Mouse (Mus musculus): Measurements from ENCODE around the gene Rcan1.
"Not testable (repeated sequence)": the region's sequence is repeated elsewhere in the genome, so short reads cannot be mapped to it uniquely, and the experiment has no call there.

The Rcan1 gene

DNA sequence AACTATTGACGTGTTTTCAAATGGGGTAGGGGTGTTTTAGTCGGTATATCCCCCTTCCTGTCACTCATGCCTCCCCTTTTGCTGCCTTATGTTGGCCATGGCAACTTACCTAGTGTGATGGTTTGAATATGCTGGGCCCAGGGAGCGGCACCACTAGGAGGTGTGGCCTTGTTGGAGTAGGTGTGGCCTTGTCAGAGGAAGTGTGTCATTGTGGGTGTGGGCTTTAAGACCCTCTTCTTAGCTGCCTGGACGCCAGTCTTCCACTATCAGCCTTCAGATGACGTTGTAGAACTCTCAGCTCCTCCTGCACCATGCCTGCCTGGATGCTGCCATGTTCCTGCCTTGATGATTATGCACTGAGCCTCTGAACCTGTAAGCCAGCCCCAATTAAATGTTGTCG, at the start of gene Rcan1:
Gene Rcan1, minus strand, starts transcription at position 162 of the 400 bp plus-strand sequence.
- no peak for DNase-seq

DNA sequence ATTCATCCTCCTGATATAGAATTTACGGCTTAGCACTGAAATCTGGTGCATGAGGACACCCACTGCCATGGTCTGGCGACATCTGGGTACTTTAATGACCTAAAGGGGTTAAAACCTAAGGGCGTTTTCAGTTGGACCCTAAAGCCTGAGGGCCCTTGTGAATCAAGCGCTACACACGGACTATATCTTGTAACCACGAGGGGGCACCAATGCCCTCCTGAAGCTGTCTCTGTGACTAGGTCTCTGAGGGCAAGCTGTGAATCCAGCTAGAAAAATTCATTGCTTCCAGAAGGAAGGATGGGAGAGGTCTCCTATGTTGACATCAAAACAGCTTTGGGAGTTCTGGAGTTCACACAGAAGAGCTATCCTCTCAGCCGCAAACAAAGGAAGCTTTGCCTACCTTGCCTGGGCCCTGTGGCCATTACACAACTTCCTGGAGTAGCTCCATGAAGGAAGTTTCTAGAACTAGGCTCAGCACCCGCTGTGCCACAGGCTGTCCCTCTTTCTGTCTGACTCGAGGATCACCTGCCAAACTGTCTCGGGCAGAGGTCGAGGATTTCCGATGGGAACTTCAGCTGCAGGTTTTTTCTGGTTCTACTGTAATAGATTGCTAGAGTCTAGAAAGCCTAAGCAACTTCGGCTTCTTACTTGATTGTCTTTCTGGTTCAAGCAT, 49.3 kb upstream of the Rcan1 start:
- peak; percentile 65 to 66 for DNase-seq

DNA sequence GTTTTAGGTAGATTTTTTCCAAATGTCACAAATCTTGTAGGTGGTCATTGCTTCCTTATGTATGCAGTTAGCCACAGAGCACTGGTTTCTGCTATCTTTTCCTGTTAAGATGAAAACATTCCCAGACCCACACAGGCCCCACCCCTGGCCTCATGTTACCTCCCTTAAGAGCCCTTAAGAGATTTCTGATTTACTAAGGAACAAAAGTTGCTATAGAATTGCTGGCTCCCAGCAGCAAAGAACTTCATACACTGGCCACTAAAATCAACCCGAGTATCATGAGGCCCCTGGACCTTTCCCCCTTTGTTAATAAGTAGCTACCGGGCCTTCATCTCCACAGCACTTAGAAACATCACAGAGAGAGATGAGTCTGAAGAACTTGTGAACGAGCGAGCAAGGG, 48.1 kb upstream of the Rcan1 start:
- no peak for DNase-seq

DNA sequence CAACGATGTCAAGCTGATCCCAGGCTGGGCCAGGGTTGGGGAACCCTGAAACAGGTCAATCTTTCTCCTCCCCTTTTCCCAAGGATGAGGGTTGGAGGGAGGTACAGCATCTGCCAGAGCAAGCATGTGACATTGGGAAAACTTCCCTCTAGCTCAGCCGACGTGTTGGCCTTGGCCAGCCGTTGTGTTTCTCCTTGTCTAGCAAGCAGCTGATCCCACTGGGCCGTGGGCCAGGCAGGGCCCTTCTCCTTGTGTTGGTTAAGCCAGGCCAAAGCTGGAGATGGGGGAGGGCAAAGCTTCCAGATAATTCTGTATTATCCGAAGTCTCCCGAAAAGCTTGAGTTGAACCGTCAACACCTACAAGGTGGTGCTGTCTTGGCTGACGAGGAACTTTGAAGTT, 45.5 kb upstream of the Rcan1 start:
- peak; percentile 88 to 92 for DNase-seq

DNA sequence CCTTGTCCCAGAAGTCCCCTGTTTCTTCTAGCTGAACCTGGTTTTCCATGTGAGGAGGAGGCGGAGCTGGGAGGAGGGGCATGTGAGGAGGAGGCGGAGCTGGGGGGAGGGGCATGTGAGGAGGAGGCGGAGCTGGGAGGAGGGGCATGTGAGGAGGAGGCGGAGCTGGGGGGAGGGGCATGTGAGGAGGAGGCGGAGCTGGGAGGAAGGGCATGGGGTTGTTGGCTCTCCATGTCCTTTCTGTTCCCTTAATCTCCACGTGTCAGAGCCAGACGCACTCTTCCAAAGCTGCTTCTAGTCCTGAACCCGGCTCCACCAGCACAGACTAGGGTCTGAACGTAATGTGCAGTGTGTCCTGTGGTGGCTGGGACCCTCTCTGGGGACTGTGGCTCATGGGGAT, 44.2 kb upstream of the Rcan1 start:
- DNase-seq, result not testable (repeated sequence)

DNA sequence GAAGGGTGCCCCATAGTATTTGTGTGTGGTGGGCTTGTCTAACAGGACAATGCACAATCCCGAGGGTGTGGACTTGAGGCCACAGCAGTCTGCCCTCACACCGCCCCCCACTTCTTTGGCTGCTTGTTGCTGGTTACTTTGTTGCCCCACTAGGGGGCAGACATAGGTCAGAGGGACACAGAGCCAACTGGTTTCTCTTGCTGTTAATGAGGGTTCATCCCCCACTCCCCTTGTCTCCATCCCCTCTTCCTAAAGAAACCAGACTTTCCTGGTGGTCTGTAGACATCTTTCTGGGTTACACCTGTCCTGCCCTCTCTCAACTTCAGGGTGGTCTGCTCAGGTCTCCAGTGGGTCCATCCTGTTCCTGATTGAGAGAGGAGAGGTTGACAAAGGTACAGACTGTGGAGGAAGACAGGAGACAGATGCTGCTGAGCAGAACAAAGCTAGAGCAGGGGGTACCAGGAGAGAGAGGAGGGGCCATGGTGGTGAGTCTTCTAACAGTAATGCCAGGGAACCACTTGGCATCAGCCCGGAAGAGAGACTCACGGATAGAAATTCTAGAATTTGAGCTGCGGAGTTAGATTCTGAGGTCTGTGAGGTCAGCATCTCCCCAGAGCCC, 41.2 kb upstream of the Rcan1 start:
- DNase-seq, result peak; percentile 79 to 80

DNA sequence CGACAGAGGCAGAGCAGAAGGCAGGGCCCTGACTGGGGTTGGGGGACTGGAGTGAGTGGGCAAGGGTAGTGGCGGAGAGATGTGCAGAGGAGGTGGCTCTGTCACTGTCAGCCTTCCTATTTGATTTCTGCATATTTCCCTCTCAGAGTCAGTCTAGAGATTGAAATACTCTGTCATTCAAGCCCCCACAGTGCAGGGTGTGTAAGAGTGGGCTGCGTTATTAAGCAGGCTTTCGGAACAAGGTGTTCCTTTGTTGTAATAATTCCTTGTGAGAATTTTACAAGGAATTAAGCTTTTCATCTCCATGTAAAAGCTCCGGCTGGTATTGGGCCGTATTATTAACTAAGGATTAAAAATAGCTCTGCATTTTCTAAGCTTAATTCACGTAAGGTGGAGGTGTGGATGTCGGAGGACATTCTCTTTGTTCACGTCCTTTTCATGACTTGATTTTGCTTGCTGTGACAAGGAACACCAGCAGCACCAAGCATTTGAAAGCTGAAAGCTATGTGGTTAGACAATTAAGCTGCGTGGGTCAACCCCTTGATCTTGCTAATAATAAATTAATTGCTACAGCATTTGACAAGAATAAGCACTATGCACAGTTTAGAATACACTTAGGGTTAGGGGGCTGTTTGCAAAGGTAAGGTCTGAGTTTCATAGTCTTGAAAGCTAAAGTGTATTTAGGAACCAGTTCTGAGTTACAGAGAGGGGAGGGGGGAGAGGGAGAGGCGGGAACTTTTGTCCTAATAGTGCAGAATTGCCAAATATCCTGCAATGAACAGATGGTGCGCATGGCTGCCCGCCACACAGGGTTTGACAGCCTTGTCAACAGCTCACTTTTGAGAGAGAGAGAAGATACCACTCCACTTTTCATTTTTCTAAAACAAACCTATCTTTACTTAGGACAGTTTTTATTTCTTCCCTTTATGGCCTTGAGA, 40.4 kb upstream of the Rcan1 start:
- DNase-seq, result peak; percentile 89 to 92

DNA sequence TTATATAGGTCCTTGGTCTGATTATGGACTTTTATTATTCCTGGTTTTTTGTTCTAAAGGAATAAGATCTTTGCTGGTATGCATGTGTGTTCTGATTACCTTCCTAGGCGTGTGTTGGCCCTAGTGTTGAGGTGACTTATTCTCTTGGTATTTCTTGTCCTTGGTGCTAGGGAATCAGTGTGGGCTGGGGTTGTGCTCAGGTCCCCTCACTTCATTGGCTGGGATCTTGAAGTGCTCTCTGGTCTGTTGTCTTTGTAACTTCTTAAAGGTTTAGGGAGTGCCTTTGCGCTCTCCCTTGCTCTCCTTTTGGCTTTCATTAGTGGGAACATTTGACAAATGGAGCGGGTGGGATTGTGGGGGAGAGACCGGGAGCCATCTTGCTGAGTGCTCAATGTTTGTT, 36.9 kb upstream of the Rcan1 start:
- no peak for DNase-seq

DNA sequence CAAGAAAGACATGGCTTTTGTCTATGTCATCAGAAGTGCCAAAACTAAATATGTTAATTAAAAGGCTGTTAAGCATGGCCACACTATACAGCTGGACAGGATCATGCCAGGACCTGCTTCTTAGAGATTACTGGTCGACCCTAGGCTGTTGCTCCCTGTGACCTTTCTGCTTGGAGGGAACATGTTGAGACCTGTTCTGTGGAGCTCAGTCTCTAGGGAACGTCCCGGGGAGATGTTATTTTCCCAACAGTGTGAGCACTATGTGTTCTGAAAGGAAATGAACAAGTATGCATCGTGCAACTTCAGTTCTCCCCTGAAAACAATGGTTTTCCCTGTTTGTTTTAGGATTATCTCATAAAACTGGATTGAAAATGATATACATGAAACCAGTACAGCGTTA, 32.4 kb upstream of the Rcan1 start:
- DNase-seq, result no peak

DNA sequence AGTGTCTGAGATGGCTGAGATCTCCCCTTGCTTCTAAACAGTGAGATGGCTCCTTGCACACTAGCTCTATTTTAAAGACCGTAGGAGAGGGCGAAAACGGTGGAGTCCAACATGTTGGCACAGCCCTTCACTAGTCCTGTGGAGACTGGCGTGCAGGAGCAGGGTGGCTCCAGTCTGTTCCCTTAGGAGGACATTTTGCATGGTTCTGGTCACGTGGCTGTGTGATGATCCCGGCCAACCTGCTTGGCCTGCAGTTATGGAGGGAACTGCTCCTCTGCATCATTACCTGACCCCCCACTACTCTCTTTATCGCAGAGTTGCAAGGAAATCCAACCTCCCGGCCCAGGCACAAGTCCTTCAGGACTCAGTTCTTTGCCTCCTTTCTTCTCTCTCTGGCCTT, 29.9 kb upstream of the Rcan1 start:
- DNase-seq, result no peak

DNA sequence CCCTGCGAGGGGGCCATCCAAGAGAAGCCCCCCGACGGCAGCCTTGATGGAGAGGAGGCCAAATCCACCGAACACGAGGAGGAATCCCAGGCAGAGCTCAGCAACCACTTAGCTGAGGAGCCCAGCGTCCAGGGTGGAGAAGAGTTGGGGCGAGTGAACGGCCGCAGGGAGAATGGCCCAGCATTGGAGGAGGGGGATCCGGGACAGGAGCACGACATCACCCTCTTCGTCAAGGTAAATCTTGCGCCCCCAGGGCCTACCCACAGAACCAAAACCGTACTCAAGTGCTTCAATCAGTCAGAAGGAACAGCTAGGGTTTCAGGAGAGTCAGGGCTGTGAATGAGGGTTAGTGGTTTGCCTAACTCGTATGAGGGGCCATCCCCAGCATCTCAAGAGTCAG, 28.7 kb upstream of the Rcan1 start:
- DNase-seq, result no peak

DNA sequence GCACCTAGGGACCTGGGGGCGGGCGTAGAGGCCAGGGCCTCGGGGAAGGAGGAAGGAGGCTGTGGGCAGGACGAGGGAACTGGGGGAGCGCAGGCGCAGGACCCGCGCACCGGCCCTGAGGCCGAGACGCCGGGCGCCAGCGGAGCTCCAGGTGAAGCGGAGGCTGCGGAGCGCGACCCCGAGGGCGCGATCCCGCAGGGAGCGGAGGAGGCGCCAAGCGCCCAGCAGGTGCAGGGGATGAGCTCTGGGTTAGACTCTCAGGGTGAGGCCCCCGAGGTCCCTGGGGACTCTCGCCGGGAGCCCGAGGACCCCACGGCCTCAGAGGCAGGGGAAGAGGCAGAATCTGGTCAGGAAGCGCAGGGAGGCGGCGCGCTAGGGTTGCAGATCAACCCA, 27.9 kb upstream of the Rcan1 start:
- peak; percentile 28 to 31 for DNase-seq

DNA sequence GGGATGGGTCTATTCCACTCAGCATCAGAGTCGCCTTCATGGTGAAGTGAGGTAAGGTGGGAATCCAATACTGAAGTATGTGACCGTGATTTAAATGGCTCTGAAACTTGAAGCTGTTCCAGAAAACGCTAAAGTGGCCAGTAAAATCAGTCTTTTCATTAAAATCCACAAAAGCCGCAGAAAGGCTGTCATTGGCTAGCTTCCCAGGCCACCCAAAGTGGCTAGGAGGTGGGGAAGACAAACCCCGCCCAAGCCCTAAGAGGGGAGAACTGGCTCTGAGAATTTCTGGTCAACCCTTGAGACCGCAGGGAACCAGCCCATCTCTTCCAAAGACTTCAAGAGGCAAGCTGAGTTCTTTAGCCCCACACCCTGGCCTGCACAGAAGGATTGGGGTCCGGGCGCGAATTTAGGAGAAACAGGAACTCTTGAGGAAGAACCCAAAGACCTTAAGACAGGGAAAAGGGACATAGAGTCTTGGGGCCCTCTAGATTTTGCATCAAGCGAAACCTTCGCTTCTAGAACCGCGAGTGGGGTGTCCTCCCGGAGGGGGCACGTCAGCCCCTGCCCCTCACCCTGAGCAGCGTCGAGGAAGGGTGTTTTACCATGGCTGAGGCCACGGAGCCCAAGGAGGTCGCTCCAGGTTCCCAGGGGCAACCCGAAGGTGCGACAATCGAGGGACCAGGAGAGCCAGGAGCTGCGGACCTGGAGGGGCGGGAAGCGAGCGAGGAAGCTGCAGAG, 27.4 kb upstream of the Rcan1 start:
- peak in 1 of 2 experiments; percentile 25 for DNase-seq

DNA sequence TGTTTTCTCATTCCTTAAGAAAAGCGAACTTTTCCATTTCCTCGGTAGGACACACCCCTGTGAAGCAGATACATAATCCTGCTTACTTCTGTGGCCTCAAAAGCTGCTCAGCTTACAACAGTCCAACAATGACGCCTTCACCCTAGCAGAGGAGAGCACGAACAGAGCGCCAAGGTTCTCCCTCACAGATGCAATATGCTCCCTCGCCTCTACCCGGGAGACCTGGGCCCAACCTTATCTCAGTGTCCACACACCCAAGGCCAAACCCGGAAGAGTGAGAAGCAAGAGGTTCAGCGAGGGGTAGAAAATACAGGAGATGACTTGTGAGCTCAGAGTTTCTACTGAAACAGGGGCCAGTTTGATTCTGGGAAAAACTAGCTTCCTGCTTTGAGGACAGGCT, 18.7 kb upstream of the Rcan1 start:
- DNase-seq, result no peak

DNA sequence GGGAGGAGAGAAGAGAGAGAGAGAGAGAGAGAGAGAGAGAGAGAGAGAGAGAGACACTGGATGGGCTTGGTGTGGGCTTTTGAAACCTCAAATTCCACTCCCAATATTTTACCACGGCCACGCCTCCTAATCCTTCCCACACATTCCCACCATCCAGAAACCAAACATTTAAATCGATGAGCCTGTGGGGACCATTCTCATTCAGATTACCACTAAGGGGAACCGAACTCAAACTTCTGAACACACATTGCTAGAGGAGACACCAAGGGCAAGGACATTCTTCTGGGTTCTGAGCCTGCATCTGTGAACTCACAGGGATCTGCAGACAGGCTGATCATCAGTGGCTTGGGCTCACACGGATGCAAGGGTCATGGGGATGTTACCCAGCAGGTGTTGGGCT, 17.8 kb upstream of the Rcan1 start:
- DNase-seq, result no peak

DNA sequence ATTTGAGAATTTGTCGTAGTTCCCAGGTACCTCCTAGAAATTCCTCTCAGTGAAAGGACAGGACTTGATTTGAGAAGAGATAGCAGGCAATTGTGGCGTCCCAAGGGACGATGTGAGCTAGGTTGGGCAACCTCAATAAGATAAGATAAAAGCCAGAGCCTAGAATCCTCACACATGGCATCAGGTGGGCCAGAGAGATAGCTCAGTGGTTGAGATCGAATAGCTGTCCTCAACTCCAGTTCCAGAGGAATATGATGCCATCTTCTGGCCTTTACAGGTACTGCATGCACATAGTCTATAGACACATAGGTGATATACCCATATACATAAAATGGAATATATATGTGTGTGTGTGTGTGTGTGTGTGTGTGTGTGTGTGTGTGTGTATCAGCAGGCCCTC, 16.8 kb upstream of the Rcan1 start:
- DNase-seq, result peak; percentile 70 to 78

DNA sequence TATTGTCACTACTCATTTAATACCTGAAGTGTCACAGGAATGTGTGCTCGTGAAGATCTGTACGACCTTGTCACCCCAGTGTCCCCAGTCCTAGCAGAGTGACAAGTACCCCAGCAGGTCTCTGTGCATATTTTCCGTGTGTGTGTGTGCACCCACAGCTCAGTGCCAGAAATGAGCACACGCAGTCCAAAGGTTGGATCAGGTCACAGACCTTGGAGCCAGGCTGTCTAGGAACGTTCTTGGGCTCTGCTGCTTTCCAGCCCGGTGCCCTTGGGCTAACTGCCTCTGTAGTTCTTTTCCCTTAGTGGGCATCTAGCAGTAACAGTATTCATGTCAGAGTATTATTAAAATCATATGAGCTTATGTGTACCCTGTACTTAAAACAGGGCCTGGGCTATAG, 16.4 kb upstream of the Rcan1 start:
- no peak for DNase-seq

DNA sequence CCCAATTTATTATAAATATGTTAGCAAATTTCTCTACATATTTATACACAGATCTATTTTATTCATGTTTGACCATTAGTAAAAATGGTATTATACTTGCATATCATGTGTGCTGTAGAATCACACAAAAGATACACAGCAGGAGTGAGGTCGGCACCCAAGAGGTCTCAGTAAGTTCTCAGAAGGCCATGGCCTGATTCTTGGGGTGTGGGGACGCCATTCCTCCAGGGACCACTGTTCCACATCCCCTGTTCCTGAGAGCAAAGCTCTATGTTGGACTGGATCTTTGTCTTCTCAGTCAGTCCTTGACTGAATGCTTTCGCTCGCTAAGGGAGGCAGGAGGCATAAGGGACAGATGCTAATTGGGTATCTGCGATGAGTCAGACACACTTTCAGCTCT, 14.8 kb upstream of the Rcan1 start, which contains the start of gene Clic6:
Gene Clic6, plus strand, starts transcription at position 301 of the 400 bp plus-strand sequence.
- DNase-seq, result no peak

DNA sequence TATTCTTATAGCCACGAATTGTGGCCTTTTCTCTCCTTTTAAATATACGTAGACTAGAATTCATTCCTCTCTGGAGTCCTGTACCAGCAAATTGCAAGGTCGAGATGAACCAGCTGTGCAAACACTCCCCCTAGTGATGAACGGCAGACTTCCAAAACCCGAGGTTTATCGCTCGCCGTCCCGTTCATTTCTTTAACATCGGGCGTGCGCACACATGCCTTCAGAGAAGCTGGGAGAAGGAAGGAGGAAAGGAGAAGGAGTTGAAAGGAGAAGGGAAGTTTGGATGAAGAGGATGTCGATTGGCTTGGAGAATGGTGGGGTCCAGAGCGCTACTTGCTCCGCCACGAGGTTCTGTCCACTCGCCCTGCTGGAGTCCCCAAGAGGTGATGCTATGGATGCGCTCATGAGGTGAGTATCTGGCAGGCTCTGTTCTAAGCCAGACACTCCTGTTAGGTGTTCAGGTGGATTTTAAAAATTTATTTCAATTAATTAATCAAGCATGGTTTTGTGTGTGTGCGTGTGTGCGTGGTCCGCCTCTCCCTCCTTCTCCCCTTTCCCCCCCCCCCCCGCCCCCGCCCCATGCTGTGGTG, 8.0 kb upstream of the Rcan1 start:
- DNase-seq, result peak; percentile 80 to 84

DNA sequence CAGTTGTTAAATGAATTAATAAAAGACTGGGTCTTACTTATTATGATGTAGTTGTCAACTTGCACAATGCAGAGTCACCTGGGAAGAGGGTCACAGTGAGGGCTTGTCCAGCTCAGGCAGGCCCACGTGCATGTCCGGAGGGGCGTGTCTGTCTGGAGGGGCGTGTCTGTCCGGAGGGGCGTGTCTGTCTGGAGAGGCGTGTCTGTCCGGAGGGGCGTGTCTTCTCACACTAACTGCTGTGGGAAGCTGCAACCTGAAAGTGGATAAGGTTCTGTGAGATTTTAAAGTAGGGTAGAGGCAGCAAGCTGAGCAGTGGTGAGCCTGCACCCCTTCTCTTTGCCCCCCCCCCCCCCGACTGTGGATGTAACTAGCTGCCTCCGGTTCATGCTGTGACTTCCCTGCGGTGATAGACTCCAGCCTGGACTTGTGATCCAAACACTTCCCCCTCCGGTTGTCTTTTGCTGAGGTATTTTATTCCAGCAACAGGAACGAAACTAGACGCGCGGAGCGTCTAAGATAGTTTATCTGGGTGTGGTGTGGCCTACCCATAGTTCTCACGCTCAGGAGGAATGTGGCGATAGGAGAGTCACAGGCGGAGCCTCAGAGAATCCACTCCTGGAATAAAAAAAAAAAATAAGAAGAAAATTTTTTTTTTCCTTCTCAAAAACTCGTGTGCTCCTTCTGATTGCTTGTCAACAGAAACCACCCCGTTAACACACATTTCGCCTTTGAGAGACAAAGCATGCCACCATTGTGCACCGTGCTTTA, 4.6 kb upstream of the Rcan1 start:
- no peak for DNase-seq

DNA sequence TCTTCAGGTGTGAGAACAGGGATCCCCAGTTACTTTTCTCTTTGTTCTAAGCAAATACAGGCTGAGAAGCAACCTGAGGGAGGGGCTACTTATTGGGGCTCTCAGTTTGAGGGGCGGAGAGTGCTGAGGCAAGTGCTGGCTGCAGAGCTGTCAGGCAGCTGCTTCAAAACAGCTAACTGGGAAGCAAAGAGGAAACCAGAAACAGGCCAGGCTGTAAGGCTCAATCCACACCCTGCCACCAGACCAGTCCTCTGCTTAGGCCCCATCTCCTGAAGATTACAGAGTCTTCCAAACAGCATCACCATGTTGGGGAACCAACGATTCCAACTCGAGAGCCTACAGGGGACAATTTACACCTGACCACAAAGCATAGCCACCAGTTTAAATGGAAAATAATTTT, 2.2 kb upstream of the Rcan1 start:
- DNase-seq, result no peak

DNA sequence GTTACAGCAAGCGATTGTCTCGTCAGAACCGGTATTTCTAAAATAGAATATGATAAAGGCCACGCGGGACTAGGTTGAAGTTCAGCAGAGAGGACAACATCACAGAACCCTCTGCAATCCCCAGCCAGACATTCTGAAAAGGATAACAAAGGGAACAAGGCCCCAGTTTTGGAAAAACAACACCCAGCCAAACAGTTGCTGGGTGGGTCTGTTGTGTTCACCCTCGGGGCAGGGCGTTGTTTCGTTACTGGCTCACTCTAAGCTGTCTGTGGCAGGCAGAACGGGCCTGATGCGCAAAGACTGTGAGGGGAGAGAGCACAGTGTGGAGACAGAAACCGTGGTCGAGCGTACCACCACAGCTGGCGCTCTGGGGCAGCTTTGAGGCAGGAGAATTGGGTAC, 2.2 kb downstream of the Rcan1 start:
- no peak for DNase-seq
